Mouse (Mus musculus): ENCODE measurements at regions not wholly inside any gene's neighbourhood (a gene's known extent, or its start where the extent isn't known, plus 50 kb on each side); places are given as distances from the start of the nearest gene placed in this dataset.
"Not testable (repeated sequence)": the region's sequence is repeated elsewhere in the genome, so short reads cannot be mapped to it uniquely, and the experiment has no call there.

DNA sequence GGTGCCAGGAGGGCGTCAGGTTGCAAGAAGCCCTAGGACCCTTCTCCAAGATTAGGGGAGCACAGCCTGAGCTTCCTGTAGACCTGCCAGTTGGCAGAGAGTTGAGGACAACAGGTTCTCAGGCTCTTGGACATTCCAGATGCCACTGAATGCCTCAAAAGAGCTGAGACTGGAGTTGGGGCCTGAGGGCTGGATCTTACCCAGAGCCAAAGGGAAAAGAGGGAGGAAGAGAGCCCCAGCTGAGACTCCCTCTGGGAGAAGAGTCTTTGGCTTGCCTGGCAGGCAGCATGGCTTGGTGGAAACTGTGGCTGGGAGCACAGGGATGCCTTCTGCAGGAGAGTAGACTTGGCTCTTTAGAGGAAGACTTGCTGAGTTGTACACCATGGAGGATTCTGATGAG is 197.0 kb downstream of the Gm31371 start:
- not testable (repeated sequence) for DNase-seq (ENCODE audit: low read depth, low spot score); H3K36me3 ChIP-seq (ENCODE audit: control insufficient read depth, insufficient read depth, low read length, poor library complexity, severe bottlenecking); H3K27me3 ChIP-seq (ENCODE audit: control insufficient read depth, insufficient read depth, low read length, poor library complexity, severe bottlenecking)

- H3K27me3 ChIP-seq (ENCODE audit: control insufficient read depth, insufficient read depth, low read length, poor library complexity, severe bottlenecking); H3K36me3 ChIP-seq (ENCODE audit: control insufficient read depth, insufficient read depth, low read length, poor library complexity, severe bottlenecking); DNase-seq (ENCODE audit: low read depth, low spot score): not testable (repeated sequence)
Measured at GRCm38 (mm10) chr8:20102374-20102773, 199.2 kb downstream of the Gm31371 start.

- DNase-seq (ENCODE audit: low read depth, low spot score); H3K27me3 ChIP-seq (ENCODE audit: control insufficient read depth, insufficient read depth, low read length, poor library complexity, severe bottlenecking); H3K36me3 ChIP-seq (ENCODE audit: control insufficient read depth, insufficient read depth, low read length, poor library complexity, severe bottlenecking): not testable (repeated sequence)
Measured at GRCm38 (mm10) chr8:20107154-20107553, 204.0 kb downstream of the Gm31371 start.

GRCm38 (mm10) chr8:20116785-20117184 is 213.6 kb downstream of the Gm31371 start:
- H3K27me3 ChIP-seq (ENCODE audit: control insufficient read depth, insufficient read depth, low read length, poor library complexity, severe bottlenecking); H3K36me3 ChIP-seq (ENCODE audit: control insufficient read depth, insufficient read depth, low read length, poor library complexity, severe bottlenecking): not testable (repeated sequence)

GRCm38 (mm10) chr8:20119581-20119980 is 216.4 kb downstream of the Gm31371 start:
- H3K36me3 ChIP-seq (ENCODE audit: control insufficient read depth, insufficient read depth, low read length, poor library complexity, severe bottlenecking); H3K27me3 ChIP-seq (ENCODE audit: control insufficient read depth, insufficient read depth, low read length, poor library complexity, severe bottlenecking); DNase-seq (ENCODE audit: low read depth, low spot score): not testable (repeated sequence)

More at GRCm38 (mm10) chr8:20116785-20117184, 213.6 kb downstream of the Gm31371 start:
- not testable (repeated sequence) for DNase-seq (ENCODE audit: low read depth, low spot score)

DNA sequence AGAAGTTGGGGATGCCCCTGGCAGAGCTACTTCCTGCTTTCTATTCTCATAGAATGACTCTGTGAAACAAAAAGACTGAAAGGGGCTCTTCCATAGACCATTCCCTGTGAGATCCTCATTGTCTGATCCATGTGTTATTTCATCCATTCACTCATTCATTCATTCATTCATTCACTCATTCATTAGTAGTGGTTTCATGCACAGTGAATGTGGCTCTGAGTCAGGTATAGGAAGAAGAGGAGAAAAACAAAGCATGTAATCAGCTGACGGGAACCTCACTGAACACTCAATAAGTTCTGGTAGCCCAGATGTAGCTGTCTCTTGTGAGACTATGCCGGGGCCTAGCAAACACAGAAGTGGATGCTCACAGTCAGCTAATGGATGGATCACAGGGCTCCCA is 217.0 kb downstream of the Gm31371 start:
- H3K36me3 ChIP-seq (ENCODE audit: control insufficient read depth, insufficient read depth, low read length, poor library complexity, severe bottlenecking); H3K27me3 ChIP-seq (ENCODE audit: control insufficient read depth, insufficient read depth, low read length, poor library complexity, severe bottlenecking); DNase-seq (ENCODE audit: low read depth, low spot score): not testable (repeated sequence)

GRCm38 (mm10) chr8:20121391-20121909 is 218.3 kb downstream of the Gm31371 start:
- DNase-seq (ENCODE audit: low read depth, low spot score); H3K36me3 ChIP-seq (ENCODE audit: control insufficient read depth, insufficient read depth, low read length, poor library complexity, severe bottlenecking); H3K27me3 ChIP-seq (ENCODE audit: control insufficient read depth, insufficient read depth, low read length, poor library complexity, severe bottlenecking): not testable (repeated sequence)

- not testable (repeated sequence) for H3K27me3 ChIP-seq (ENCODE audit: control insufficient read depth, insufficient read depth, low read length, poor library complexity, severe bottlenecking); H3K36me3 ChIP-seq (ENCODE audit: control insufficient read depth, insufficient read depth, low read length, poor library complexity, severe bottlenecking)
- peak; percentile 96 for DNase-seq (ENCODE audit: low read depth, low spot score)
Measured at GRCm38 (mm10) chr8:20122067-20122925, 219.1 kb downstream of the Gm31371 start.

DNA sequence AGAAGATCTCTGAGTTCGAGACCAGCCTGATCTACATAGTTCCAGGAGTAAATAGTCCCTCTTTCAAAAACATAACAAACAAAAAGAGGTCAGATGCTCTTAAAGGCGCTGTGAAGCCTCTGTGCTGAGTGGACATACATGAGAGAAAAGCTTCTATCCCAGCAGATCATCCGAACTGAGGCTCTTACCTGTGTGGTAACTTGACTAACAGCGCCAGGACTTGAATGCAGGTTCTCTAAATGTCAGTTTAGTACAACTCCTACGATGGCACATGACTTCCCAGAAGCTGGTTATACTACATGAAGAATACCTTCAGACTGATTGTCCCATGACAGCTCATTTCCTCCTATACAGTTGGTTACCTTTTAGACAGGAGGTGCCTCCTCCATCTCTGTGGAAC is 220.4 kb downstream of the Gm31371 start:
- H3K36me3 ChIP-seq (ENCODE audit: control insufficient read depth, insufficient read depth, low read length, poor library complexity, severe bottlenecking); DNase-seq (ENCODE audit: low read depth, low spot score); H3K27me3 ChIP-seq (ENCODE audit: control insufficient read depth, insufficient read depth, low read length, poor library complexity, severe bottlenecking): not testable (repeated sequence)

DNA sequence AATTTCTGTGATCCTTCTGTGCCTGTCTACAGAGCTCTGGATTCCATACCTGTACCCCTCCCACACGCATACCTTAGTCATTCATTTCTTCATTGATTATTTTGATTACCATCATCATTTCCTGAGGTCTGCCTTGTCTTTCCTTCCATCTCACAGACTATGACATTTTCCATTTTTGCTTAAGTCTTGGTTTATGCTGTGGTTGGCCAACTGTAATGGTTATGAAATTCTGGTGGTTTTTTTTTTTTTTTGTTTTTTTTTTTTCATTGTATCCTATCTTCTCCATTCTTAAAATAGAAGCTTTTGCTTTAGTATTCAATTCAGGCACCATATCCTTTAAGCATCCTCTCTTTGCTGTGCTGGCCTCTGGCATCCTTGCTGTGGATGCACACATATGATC is 227.4 kb downstream of the Gm15319 start:
- not testable (repeated sequence) for H3K36me3 ChIP-seq (ENCODE audit: control insufficient read depth, insufficient read depth, low read length, poor library complexity, severe bottlenecking); H3K27me3 ChIP-seq (ENCODE audit: control insufficient read depth, insufficient read depth, low read length, poor library complexity, severe bottlenecking)

GRCm38 (mm10) chr8:20145436-20145835 is 217.6 kb downstream of the Gm15319 start:
- H3K27me3 ChIP-seq (ENCODE audit: control insufficient read depth, insufficient read depth, low read length, poor library complexity, severe bottlenecking); DNase-seq (ENCODE audit: low read depth, low spot score); H3K36me3 ChIP-seq (ENCODE audit: control insufficient read depth, insufficient read depth, low read length, poor library complexity, severe bottlenecking): not testable (repeated sequence)

More for the DNA sequence above, 227.4 kb downstream of the Gm15319 start:
- DNase-seq (ENCODE audit: low read depth, low spot score), result not testable (repeated sequence)

DNA sequence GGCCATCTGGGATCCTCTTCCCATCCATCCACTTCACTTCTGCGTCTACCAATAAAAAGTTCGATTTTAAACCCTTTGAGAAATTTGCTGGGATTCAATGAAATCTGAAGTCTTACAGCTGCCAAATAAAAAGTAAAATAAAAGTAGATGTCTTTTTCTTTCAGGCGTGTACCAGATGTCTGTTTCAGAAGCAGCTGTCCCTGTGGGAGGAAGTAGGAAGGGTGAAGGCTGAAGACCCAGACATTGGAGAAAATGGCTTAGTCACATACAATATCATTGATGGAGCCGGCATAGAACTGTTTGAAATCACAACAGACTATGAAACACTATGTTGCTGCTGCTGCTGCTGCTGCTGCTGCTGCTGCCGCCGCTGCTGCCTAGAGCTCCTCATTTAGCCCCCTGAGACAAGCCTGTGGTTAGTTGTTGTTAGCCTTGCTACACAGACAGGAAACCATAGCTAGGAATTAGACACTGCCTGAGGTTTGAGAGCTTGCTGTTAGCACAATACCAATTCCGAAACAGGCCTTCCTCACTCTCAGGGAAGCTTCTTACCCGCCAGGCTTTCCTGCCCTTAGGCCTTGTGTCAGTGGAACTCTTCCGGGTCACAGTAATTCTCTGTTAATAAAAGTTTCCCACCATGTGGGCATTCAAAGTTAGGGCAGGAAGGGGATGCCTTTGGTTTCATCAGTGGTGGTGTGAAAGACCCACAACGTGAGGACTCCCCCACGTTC is 211.5 kb downstream of the Gm15319 start:
- H3K27me3 ChIP-seq (ENCODE audit: control insufficient read depth, insufficient read depth, low read length, poor library complexity, severe bottlenecking); H3K36me3 ChIP-seq (ENCODE audit: control insufficient read depth, insufficient read depth, low read length, poor library complexity, severe bottlenecking); DNase-seq (ENCODE audit: low read depth, low spot score): not testable (repeated sequence)

DNA sequence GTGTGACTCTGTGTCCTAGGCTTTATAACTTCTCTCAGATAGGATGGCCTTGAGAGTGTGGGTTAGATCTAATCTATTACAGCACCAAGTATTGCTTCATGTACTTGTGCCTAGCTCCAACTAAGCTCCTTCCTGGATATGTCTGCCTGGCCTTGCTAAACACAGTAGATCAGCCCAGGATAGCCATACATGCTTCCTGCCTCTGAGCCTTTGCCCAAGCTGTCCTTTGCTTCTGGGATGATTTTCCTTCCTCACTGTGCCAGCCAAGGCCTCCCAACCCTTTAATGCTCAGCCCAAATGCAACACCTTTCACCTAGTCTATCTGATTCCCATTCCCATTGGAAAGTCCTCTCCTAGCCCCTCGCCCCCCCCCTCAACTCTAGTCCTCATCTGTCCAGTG is 208.9 kb downstream of the Gm15319 start:
- not testable (repeated sequence) for H3K27me3 ChIP-seq (ENCODE audit: control insufficient read depth, insufficient read depth, low read length, poor library complexity, severe bottlenecking); H3K36me3 ChIP-seq (ENCODE audit: control insufficient read depth, insufficient read depth, low read length, poor library complexity, severe bottlenecking); DNase-seq (ENCODE audit: low read depth, low spot score)

Data from splenic B cell, adult 2 months (primary cell).